Mouse (Mus musculus): ENCODE results near the gene Usp2. TPM values are rescaled to one million over a fixed set of nuclear protein-coding genes. Genes with fewer than 3 reads are reported as not detected.

Gene Usp2
- polyA plus RNA-seq, 1 experiment: 9.6 TPM

DNA sequence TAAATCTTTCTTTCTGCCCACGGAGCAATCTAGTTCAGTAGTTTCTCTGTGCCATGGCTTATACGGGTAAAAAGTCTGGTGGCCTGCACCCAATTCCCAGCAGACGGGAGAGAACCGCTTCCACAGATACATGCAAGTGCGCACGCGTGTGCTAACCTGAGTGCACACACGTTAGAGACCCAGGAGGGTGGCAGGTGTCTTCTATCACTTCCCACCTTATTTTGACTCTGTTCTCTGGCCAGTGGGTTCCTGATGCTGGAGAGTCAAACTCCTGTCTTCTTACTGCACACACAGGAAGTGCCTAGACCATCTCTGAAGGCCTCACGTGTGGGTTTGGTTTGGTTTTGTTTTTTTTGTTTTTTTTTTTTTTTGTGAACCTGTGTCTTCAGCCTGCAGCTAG, 48.8 kb downstream of the Usp2 start:
- Histone ChIP-seq H3K36me3 (ENCODE audit: control insufficient read depth, insufficient read depth, low read length, poor library complexity, severe bottlenecking) (no peaks in the 10 kb centered on the region), H3K27ac (ENCODE audit: insufficient read depth, low read length) (no peak overlapping the region), H3K9ac (ENCODE audit: low read depth, poor library complexity, severe bottlenecking) (no peak overlapping the region), H3K4me3 (ENCODE audit: low read depth, low read length) (no peak overlapping the region), H3K4me1 (ENCODE audit: control insufficient read depth, insufficient read depth, low read length) (no peaks in the 10 kb centered on the region), H3K27me3 (ENCODE audit: control insufficient read depth, insufficient read depth, low read length, poor library complexity, severe bottlenecking) (no peaks in the 10 kb centered on the region), H3K9me3 (replicated peaks; ENCODE audit: control insufficient read depth, insufficient read depth, low read length, poor library complexity, severe bottlenecking) (no peaks in the 10 kb centered on the region)
- TF ChIP-seq CTCF (IDR thresholded peaks at IDR 0.05; ENCODE audit: low read depth, low read length) (no peak), EP300 (IDR thresholded peaks at IDR 0.05; ENCODE audit: insufficient read depth, low read depth, low read length) (no peak), POLR2A (IDR thresholded peaks at IDR 0.05; ENCODE audit: insufficient read depth, low read length) (no peak)

GRCm38 (mm10) chr9:44116182-44116581, 49.4 kb downstream of the Usp2 start:
- no peaks in the 10 kb centered on the region for H3K36me3 ChIP-seq (ENCODE audit: control insufficient read depth, insufficient read depth, low read length, poor library complexity, severe bottlenecking)
- no peak overlapping the region for H3K9ac ChIP-seq (ENCODE audit: low read depth, poor library complexity, severe bottlenecking)
- H3K9me3 ChIP-seq (replicated peaks; ENCODE audit: control insufficient read depth, insufficient read depth, low read length, poor library complexity, severe bottlenecking): no peaks in the 10 kb centered on the region
- H3K4me1 ChIP-seq (ENCODE audit: control insufficient read depth, insufficient read depth, low read length): no peaks in the 10 kb centered on the region
- no peak overlapping the region for H3K27ac ChIP-seq (ENCODE audit: insufficient read depth, low read length)
- TF ChIP-seq POLR2A (IDR thresholded peaks at IDR 0.05; ENCODE audit: insufficient read depth, low read length) (no peak), EP300 (IDR thresholded peaks at IDR 0.05; ENCODE audit: insufficient read depth, low read depth, low read length) (no peak), CTCF (IDR thresholded peaks at IDR 0.05; ENCODE audit: low read depth, low read length) (peak; percentile 23)
- H3K27me3 ChIP-seq (ENCODE audit: control insufficient read depth, insufficient read depth, low read length, poor library complexity, severe bottlenecking): no peaks in the 10 kb centered on the region
- no peak overlapping the region for H3K4me3 ChIP-seq (ENCODE audit: low read depth, low read length)

GRCm38 (mm10) chr9:44119011-44119410, 52.2 kb downstream of the Usp2 start:
- Histone ChIP-seq H3K36me3 (ENCODE audit: control insufficient read depth, insufficient read depth, low read length, poor library complexity, severe bottlenecking) (no peaks in the 10 kb centered on the region), H3K9ac (ENCODE audit: low read depth, poor library complexity, severe bottlenecking) (no peak overlapping the region), H3K4me1 (ENCODE audit: control insufficient read depth, insufficient read depth, low read length) (no peaks in the 10 kb centered on the region), H3K27ac (ENCODE audit: insufficient read depth, low read length) (no peak overlapping the region), H3K27me3 (ENCODE audit: control insufficient read depth, insufficient read depth, low read length, poor library complexity, severe bottlenecking) (no peaks in the 10 kb centered on the region), H3K4me3 (ENCODE audit: low read depth, low read length) (no peak overlapping the region), H3K9me3 (replicated peaks; ENCODE audit: control insufficient read depth, insufficient read depth, low read length, poor library complexity, severe bottlenecking) (no peaks in the 10 kb centered on the region)
- TF ChIP-seq EP300 (IDR thresholded peaks at IDR 0.05; ENCODE audit: insufficient read depth, low read depth, low read length): no peak
- TF ChIP-seq CTCF (IDR thresholded peaks at IDR 0.05; ENCODE audit: low read depth, low read length): peak; percentile 92
- no peak for TF ChIP-seq POLR2A (IDR thresholded peaks at IDR 0.05; ENCODE audit: insufficient read depth, low read length)

DNA sequence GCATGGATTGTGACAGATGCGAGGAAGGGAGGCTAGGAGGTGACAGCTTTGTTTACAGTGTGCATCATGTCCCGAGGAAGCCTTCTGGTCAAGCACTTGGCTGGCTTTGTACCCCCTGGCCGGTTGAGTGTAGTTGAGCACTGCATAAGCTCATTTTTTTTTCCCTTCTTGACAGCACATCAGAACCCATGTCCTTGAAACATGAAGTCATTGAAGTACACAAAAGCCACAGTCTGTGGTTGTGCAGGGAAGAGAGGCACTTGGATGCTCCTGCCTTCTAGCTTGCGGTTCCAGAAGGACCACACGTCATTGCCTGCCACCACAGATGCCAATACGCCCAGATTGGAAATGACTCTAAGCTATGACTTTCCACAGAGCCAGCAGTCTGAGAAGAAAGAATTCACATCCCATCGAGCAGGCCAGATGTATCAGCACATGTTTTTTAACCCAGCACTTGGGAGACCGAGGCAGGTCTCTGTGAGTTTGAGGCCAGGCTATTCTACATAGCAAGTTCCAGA, 53.2 kb downstream of the Usp2 start:
- TF ChIP-seq POLR2A (IDR thresholded peaks at IDR 0.05; ENCODE audit: insufficient read depth, low read length) (no peak), CTCF (IDR thresholded peaks at IDR 0.05; ENCODE audit: low read depth, low read length) (no peak), EP300 (IDR thresholded peaks at IDR 0.05; ENCODE audit: insufficient read depth, low read depth, low read length) (no peak)
- Histone ChIP-seq H3K27ac (ENCODE audit: insufficient read depth, low read length) (no peak overlapping the region), H3K9me3 (replicated peaks; ENCODE audit: control insufficient read depth, insufficient read depth, low read length, poor library complexity, severe bottlenecking) (no peaks in the 10 kb centered on the region), H3K4me1 (ENCODE audit: control insufficient read depth, insufficient read depth, low read length) (peaks cover 1% of the 10 kb centered on the region), H3K9ac (ENCODE audit: low read depth, poor library complexity, severe bottlenecking) (no peak overlapping the region), H3K27me3 (ENCODE audit: control insufficient read depth, insufficient read depth, low read length, poor library complexity, severe bottlenecking) (no peaks in the 10 kb centered on the region), H3K4me3 (ENCODE audit: low read depth, low read length) (no peak overlapping the region), H3K36me3 (ENCODE audit: control insufficient read depth, insufficient read depth, low read length, poor library complexity, severe bottlenecking) (no peaks in the 10 kb centered on the region)

DNA sequence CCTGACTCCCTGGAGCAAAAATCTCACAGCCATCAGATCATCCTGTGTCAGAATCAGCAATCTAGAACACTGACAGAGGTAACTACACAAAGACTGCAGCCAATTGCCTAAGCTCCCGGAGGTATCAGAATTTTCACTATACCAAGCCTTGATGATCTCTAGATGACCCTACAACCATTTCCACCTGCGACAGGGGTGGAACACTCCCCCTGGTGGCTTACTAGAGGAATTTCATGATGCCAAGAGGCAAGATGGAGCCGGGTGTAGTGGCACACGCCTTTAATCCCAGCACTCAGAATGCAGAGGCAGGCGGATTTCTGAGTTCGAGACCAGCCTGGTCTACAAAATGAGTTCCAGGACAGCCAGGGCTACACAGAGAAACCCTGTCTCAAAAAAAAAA, 57.5 kb downstream of the Usp2 start:
- H3K36me3 ChIP-seq (ENCODE audit: control insufficient read depth, insufficient read depth, low read length, poor library complexity, severe bottlenecking): no peaks in the 10 kb centered on the region
- no peak overlapping the region for H3K4me3 ChIP-seq (ENCODE audit: low read depth, low read length)
- no peaks in the 10 kb centered on the region for H3K9me3 ChIP-seq (replicated peaks; ENCODE audit: control insufficient read depth, insufficient read depth, low read length, poor library complexity, severe bottlenecking)
- no peak overlapping the region for H3K9ac ChIP-seq (ENCODE audit: low read depth, poor library complexity, severe bottlenecking)
- peak; percentile 46 for TF ChIP-seq CTCF (IDR thresholded peaks at IDR 0.05; ENCODE audit: low read depth, low read length)
- no peak for TF ChIP-seq POLR2A (IDR thresholded peaks at IDR 0.05; ENCODE audit: insufficient read depth, low read length)
- H3K4me1 ChIP-seq (ENCODE audit: control insufficient read depth, insufficient read depth, low read length): peaks cover 8% of the 10 kb centered on the region
- no peaks in the 10 kb centered on the region for H3K27me3 ChIP-seq (ENCODE audit: control insufficient read depth, insufficient read depth, low read length, poor library complexity, severe bottlenecking)
- no peak overlapping the region for H3K27ac ChIP-seq (ENCODE audit: insufficient read depth, low read length)

- no peak overlapping the region for H3K9ac ChIP-seq (ENCODE audit: low read depth, poor library complexity, severe bottlenecking)
- H3K9me3 ChIP-seq (replicated peaks; ENCODE audit: control insufficient read depth, insufficient read depth, low read length, poor library complexity, severe bottlenecking): no peaks in the 10 kb centered on the region
- H3K4me1 ChIP-seq (ENCODE audit: control insufficient read depth, insufficient read depth, low read length): peaks cover 8% of the 10 kb centered on the region
- no peaks in the 10 kb centered on the region for H3K27me3 ChIP-seq (ENCODE audit: control insufficient read depth, insufficient read depth, low read length, poor library complexity, severe bottlenecking)
- TF ChIP-seq CTCF (IDR thresholded peaks at IDR 0.05; ENCODE audit: low read depth, low read length) (no peak), EP300 (IDR thresholded peaks at IDR 0.05; ENCODE audit: insufficient read depth, low read depth, low read length) (no peak), POLR2A (IDR thresholded peaks at IDR 0.05; ENCODE audit: insufficient read depth, low read length) (no peak)
- H3K4me3 ChIP-seq (ENCODE audit: low read depth, low read length): no peak overlapping the region
- 0 out of 2 replicates have a peak overlapping the region, but pooled peaks have one; percentile 48 for H3K27ac ChIP-seq (ENCODE audit: insufficient read depth, low read length)
- H3K36me3 ChIP-seq (ENCODE audit: control insufficient read depth, insufficient read depth, low read length, poor library complexity, severe bottlenecking): no peaks in the 10 kb centered on the region
Measured at GRCm38 (mm10) chr9:44125026-44125425, 58.2 kb downstream of the Usp2 start.

All from ES-Bruce4 (cell line).